Mouse (Mus musculus) cerebellum, postnatal 10 days (tissue): ENCODE data around the gene Arhgap33.

Experiments used
- DNase-seq, 2 experiments: peaks; one replicate each; pipeline ENCODE4 v3.0.0; 2021; ENCODE audit warnings: mixed read lengths in 2 of 2

The Arhgap33 gene

GRCm38 (mm10) chr7:30534633-30535577 lies at the start of gene Arhgap33:
Arhgap33 (minus strand) TSS chr7:30535060.
- peak; percentile 99 for DNase-seq

DNA sequence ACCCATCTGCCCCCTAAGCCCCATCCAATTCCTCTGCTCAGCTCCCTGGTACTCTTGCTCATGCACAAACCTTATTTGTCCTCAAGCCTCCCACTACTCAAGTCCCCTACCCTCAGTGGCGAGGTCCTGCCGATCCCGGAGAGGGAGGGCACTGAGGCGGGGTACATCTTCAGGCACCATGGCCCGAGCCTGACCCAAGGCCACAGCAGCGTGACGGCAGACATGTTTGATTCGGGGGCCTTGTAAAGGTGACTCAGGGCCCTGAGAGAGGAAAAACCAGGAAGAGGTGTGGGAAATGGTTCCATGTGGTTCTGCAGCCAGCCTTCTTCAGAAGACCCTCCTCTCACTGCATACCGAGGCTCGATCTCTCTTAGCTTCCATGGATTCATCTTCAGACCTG lies 49.5 kb upstream of the Arhgap33 start:
- DNase-seq, result no peak

GRCm38 (mm10) chr7:30581547-30581946 lies 46.7 kb upstream of the Arhgap33 start:
- no peak for DNase-seq

DNA sequence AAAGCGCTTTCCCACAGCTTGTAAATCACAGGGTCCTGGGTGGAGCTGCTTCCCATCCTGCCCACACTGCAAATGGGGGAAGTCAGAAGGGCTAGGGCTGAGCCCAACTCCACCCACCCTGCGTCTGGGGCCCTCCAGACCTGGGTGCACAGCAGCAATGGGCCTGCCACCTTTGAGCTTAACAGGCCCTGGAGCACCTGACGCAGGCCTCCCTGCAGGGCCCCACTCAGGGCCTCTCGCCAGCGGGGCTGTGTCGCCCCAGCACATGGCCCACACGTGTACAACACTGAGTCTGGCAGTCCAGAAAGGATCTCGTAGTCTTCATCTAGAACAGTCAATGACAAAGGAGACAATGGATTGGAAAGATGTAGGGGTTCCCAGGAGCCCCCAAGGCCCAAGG lies 45.1 kb upstream of the Arhgap33 start:
- DNase-seq, result no peak

DNA sequence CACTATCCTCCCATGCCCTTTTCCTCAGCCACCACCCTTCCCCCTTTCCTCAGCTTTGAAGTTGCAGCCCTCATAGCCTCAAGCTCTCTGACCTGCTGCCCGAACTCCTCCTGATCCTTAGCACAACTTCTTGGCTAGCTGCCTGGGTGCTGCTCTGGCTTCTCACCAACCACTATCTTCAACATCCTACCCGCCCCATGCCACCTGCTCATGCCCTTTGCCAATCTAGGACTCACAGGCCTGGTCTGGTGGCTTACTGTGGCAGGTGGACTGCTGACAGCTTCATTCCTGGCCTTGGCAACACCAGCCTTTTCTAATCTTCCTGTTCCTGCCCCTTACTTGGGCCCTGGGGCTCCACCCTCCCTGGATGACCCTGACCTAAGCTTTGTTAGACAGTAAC lies 38.1 kb upstream of the Arhgap33 start:
- peak; percentile 86 to 87 for DNase-seq

- DNase-seq, result no peak
These were observed 37.5 kb upstream of the Arhgap33 start for GRCm38 (mm10) chr7:30572389-30572788.

DNA sequence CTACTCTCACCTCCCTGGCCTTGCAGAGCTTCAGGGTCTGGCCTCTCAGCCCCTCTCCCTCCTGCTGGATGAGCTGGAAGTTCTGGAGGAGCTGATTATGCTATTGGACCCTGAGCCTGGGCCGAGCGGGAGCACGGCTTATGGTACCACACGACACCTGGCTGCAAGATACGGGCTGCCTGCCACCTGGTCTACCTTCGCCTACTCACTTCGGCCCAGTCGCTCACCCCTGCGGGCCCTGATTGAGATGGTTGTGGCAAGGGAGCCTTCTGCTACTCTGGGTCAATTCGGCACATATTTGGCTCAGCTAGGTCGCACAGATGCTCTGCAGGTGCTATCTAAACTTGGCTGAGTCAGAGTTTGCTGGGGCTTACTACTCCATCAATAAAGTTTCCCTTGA lies 32.7 kb upstream of the Arhgap33 start:
- DNase-seq, result no peak

GRCm38 (mm10) chr7:30566033-30566432 lies 31.2 kb upstream of the Arhgap33 start:
- DNase-seq, result peak in 1 of 2 experiments; percentile 8

DNA sequence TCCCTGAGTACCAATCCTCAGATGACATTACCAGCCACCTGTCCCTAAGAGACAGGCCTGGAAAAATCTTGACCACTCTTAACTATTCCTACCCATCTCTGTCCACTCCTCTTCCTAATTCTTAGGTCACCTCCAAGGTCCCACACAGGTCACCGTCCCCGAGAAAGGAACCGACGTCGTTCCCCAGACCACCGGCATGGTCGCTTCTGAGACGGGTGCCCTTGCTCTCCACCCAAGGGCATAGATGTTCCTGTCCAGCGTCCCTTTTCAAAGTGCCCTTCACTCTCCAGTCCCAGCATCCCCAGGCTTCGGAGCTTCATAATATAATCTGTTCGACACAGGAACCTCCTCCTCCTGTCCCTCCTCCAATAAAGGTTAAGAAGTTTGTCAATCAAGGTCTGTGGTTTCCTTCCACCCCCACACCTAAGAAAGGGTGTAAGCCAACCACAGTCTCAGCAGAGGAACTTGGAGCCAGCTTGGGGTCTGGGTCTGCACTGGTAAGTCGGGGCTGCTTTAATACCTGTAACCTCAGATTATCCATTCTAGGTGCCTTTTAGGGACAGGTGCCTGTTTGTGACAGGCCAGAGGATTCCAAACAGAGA lies 30.2 kb upstream of the Arhgap33 start, which contains the start of gene Igflr1:
Gene Igflr1 (plus strand): TSS at position 458 of the 602 bp plus-strand sequence.
- DNase-seq, result no peak

- DNase-seq, result no peak
These were observed 29.0 kb upstream of the Arhgap33 start for GRCm38 (mm10) chr7:30563906-30564280.

GRCm38 (mm10) chr7:30563117-30563905 lies 28.5 kb upstream of the Arhgap33 start, which contains the start of the genes U2af1l4, Gm49396 and Psenen:
U2af1l4 (plus strand) TSS chr7:30563301.
Gm49396 (plus strand) TSS chr7:30563344.
Psenen (minus strand) TSS chr7:30563627.
- peak; percentile 97 to 98 for DNase-seq

DNA sequence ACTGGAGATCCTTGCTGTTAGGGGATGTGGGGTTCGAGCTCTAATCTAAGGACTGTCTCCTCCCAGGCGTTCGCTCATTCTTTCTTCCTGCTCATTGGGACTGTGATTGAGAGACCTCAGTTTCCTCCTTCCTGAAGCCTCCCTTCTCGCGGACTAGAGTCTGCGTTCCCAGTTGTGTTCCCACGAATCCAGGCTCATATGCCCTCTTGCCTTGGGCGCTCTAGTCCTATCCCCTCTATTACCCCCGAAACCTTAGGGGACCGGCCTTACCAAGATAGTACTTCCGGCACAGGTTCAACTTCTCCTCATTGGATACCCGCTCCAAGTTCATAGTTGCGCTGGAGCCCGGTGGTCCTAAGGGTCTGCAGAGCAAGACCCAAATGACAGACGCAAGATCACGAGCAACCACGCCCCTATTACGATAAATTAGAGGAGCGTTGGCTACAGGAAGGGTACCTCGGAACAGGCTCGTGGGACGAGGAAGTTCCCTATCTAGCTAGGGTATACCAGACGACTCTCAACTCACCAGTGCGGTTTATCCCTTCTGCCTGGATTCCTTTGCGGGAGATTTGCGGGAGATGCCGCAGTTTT lies 27.8 kb upstream of the Arhgap33 start:
- peak in 1 of 2 experiments; percentile 45 for DNase-seq

DNA sequence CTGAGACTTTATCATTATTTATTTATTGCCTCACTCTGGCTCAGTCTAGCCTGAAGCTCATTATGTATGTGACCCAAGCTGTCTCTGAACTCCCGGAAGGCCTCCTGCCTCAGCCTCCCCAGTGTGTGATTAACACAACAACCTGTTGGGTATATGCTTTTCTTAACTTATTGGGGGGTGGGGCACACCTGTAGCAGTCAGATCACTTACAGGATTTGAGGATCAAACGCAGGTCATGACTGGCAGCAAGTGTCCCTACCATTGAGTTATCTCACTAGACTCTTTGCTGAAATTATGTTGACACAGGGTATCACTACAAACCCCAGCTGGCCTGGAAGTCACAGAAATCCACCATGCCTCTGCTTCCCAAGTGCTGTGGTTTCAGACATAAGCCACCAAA lies 25.4 kb upstream of the Arhgap33 start:
- no peak for DNase-seq

DNA sequence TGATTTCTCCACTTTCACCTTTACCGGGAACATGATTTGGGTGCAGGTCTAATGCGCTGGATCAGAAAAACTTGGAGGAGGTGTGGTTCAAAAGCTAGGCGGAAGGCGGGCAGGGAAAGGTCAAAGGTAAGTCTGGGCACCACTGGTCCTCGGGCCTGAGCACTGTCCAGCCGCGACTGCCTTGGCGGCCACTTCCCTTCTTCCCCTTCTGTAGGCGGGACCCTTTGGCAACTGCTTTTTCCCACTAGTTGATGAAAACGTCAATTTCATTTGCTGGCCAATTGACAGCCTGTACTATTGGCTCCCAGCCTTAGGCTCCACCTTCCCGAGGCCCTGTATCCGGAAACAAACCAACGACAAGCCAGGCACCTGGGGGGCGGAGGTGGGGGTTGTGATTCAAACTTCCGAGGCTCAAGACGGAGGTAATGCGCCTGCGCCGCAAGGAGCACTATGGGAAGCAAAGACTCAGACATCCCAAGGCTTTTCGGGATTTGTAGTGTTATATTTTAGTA lies 24.6 kb upstream of the Arhgap33 start, which contains the start of gene Lin37:
Gene Lin37 (minus strand): TSS at position 396 of the 512 bp plus-strand sequence.
- peak; percentile 99 for DNase-seq

DNA sequence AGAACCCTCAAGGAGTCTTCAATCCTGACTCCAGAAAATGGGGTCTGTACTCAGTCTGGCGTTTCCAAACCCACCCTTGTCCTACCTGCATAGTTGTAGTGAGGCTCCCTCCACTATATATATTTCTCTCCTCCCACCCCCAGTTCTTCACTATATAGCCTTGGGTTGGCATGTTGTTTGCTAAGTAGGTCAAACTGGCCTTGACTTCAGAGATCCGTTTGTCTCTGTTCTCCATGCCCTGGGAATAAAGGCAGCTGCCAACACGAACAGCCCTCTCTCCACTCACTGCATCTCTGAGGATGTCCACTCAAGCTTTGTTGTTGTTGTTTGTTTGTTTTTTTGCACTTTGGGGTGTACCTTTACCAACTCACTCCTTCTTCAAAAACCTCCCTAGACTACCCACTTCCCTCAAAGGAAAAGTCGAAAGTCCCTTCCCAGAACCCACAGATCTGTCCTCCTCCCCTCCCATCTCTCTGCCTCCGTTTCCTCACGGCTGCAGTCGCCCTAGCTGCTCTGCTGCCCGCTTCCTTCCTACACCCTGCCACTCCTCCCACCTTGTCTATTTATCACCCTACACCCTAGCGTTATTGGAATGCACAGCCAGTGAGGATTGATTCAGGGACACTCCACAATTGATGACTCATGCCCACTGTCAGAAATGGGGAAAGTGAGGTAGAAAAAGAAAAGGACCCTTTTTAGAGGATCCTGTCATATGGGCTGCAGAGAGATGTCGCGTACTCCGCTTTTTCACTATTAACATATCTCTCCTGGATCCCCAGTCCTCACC lies 24.0 kb upstream of the Arhgap33 start:
- DNase-seq, result peak in 1 of 2 experiments; percentile 30

- peak in 1 of 2 experiments; percentile 15 for DNase-seq
These were observed 23.1 kb upstream of the Arhgap33 start for GRCm38 (mm10) chr7:30557901-30558514.

DNA sequence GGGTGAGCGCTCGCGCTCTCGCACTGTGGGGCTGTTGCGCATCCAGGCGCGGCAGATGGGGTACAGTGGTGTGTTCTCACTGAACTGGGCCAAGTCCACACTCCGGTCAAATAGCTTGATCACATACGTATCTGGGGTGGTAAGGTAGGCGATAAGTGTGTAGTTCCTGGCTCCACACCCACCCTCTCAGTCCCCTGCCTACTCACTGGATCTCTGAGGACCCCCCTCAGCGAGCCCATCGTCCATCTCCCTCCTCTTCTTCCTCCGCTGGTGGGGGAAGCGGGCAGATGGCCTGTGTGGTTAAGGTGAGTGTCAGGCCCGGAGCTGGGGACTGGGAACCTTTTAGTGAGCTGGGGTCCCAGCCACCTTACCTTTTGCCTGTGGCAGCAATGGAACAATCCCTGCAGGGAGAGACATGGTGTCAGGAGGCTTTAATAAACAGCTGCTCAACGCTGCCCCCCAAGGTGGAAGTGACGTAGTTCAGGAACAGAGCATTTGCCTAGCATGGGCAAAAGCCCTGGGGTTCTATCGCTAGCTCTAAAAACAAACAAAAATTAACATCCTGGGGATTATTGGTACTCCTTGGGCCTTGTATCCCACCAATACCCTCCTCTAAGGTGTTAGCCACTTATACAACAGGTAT lies 22.2 kb upstream of the Arhgap33 start:
- DNase-seq, result peak in 1 of 2 experiments; percentile 52

DNA sequence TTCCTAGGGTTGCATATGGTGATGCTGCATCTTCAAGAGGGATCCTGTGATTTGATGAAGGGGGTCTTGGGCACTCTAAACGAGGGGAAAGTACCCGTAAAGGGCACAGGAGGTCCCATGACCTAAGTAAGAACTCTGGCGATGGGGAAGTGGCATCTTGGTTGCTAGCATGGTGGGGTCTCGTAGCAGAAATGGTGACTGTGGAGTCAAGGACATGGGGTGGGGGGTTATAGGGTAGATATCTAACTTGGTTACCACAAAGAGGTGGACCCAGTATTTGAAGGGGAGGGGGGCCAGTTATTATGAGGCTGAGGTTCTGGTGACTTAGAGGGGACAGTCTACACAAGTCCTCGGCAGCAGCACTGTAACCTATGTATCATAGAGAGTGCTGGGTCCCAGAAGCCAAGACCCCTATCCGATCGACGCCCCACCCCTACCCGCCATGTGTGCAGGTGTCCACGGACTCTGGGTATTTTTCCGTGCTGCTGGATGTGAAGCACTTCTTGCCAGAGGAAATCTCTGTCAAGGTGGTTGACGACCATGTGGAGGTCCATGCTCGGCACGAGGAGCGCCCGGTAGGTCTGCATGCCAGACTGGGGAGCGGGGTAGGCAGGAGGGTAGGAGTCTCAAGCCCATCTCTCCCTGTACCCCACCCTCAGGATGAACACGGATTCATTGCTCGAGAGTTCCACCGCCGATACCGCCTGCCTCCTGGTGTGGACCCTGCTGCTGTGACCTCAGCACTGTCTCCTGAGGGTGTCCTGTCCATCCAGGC lies 19.1 kb upstream of the Arhgap33 start:
- no peak for DNase-seq

- peak; percentile 71 to 72 for DNase-seq
These were observed 18.2 kb upstream of the Arhgap33 start for GRCm38 (mm10) chr7:30553021-30553589.
